Mouse (Mus musculus) MEL (cell line): ENCODE results near the gene Fbxl7. TPM values are rescaled to one million over a fixed set of nuclear protein-coding genes. Genes with fewer than 3 reads are reported as not detected.

Experiments
- DNase-seq: peaks from one replicate; pipeline ENCODE4 v3.0.0; 2011; ENCODE audit warnings: low read depth, low spot score
- H3K27ac ChIP-seq: 2 replicates; pipeline ENCODE4 v1.5.1; 2012; ENCODE audit warnings: low read depth, mild to moderate bottlenecking, control low read depth, low read length, moderate library complexity; ENCODE audit not compliant: control insufficient read depth
- H3K27me3 ChIP-seq, 2 experiments: fragments of 150-350 bp in 1 of 2; sonication (generic) in 1 of 2; 2 replicates each; pipeline ENCODE4 v1.6.1; 2012; ENCODE audit warnings: low read length in 2 of 2, mild to moderate bottlenecking in 2 of 2, improper control_type of control experiment in 1 of 2, moderate library complexity in 1 of 2; ENCODE audit not compliant: insufficient read depth in 2 of 2, control insufficient read depth in 1 of 2
- H3K36me3 ChIP-seq, 2 experiments: 2 replicates each; pipeline ENCODE4 v1.6.1; 2012 to 2014; ENCODE audit warnings: low read length in 2 of 2, improper control_type of control experiment in 1 of 2, inconsistent platforms in 1 of 2, mild to moderate bottlenecking in 1 of 2; ENCODE audit not compliant: insufficient read depth in 2 of 2, control insufficient read depth in 1 of 2
- H3K4me1 ChIP-seq, 2 experiments: fragments of 150-350 bp in 1 of 2; sonication (generic) in 1 of 2; 2 replicates each; pipeline ENCODE4 v1.6.1; 2012; ENCODE audit warnings: low read length in 2 of 2, improper control_type of control experiment in 1 of 2, mild to moderate bottlenecking in 1 of 2; ENCODE audit not compliant: insufficient read depth in 2 of 2, control insufficient read depth in 1 of 2
- H3K4me3 ChIP-seq, 2 experiments: fragments of 150-350 bp in 1 of 2; sonication (generic) in 1 of 2; 2 replicates each; pipeline ENCODE4 v1.5.1; 2012; ENCODE audit warnings: low read depth in 2 of 2, low read length in 2 of 2, mild to moderate bottlenecking in 2 of 2, moderate library complexity in 2 of 2, control low read depth in 1 of 2, improper control_type of control experiment in 1 of 2; ENCODE audit not compliant: control insufficient read depth in 1 of 2, insufficient read depth in 1 of 2
- H3K79me2 ChIP-seq: 2 replicates; pipeline ENCODE4 v1.6.1; 2012; ENCODE audit warnings: mild to moderate bottlenecking, low read length, moderate library complexity; ENCODE audit not compliant: control insufficient read depth, poor library complexity, insufficient read depth
- H3K9ac ChIP-seq: 2 replicates; pipeline ENCODE4 v1.6.1; 2012; ENCODE audit warnings: low read depth, mild to moderate bottlenecking, control low read depth, low read length, moderate library complexity; ENCODE audit not compliant: control insufficient read depth, poor library complexity, severe bottlenecking
- H3K9me3 ChIP-seq: fragments of 150-350 bp; sonication (generic); replicated peaks from 2 replicates; pipeline ENCODE4 v1.6.1; 2012; ENCODE audit warnings: mild to moderate bottlenecking, low read length, improper control_type of control experiment, moderate library complexity; ENCODE audit not compliant: insufficient read depth
- CHD1 ChIP-seq: IDR thresholded peaks from 2 replicates; pipeline ENCODE4 v1.6.1; 2012; ENCODE audit warnings: low read depth, mild to moderate bottlenecking, inconsistent platforms, low read length, improper control_type of control experiment
- CTCF ChIP-seq, 3 experiments: IDR thresholded peaks in 2 of 3; conservative IDR thresholded peaks in 1 of 3; 2 replicates each; pipeline ENCODE4 v1.5.1; 2011 to 2012; ENCODE audit warnings: low read length in 3 of 3, low read depth in 2 of 3, mild to moderate bottlenecking in 2 of 3, improper control_type of control experiment in 1 of 3, inconsistent platforms in 1 of 3, mixed read lengths in 1 of 3, moderate library complexity in 1 of 3; ENCODE audit not compliant: control insufficient read depth in 1 of 3, insufficient read depth in 1 of 3, poor library complexity in 1 of 3, severe bottlenecking in 1 of 3
- E2F4 ChIP-seq: IDR thresholded peaks from 2 replicates; pipeline ENCODE4 v1.6.1; 2011; ENCODE audit warnings: low read depth, low read length, improper control_type of control experiment, borderline replicate concordance
- ELF1 ChIP-seq: IDR thresholded peaks from 2 replicates; pipeline ENCODE4 v1.6.1; 2014; ENCODE audit warnings: low read depth, mild to moderate bottlenecking, inconsistent platforms, low read length, improper control_type of control experiment, moderate library complexity
- EP300 ChIP-seq, 2 experiments: IDR thresholded peaks; 2 replicates each; pipeline ENCODE4 v1.6.1; 2011; ENCODE audit warnings: improper control_type of control experiment in 2 of 2, low read length in 2 of 2, low read depth in 1 of 2, mild to moderate bottlenecking in 1 of 2
- ETS1 ChIP-seq: IDR thresholded peaks from 2 replicates; pipeline ENCODE4 v1.6.1; 2012; ENCODE audit warnings: low read depth, mild to moderate bottlenecking, inconsistent platforms, low read length, improper control_type of control experiment, moderate library complexity
- GABPA ChIP-seq: IDR thresholded peaks from 2 replicates; pipeline ENCODE4 v1.6.1; 2012; ENCODE audit warnings: low read depth, mild to moderate bottlenecking, inconsistent platforms, low read length, improper control_type of control experiment, moderate library complexity
- GATA1 ChIP-seq: IDR thresholded peaks from 2 replicates; pipeline ENCODE4 v1.6.1; 2011; ENCODE audit warnings: low read depth, low read length, improper control_type of control experiment
- MAZ ChIP-seq: IDR thresholded peaks from 2 replicates; pipeline ENCODE4 v1.6.1; 2012; ENCODE audit warnings: low read depth, mild to moderate bottlenecking, inconsistent platforms, low read length, improper control_type of control experiment
- MEF2A ChIP-seq: IDR thresholded peaks from 2 replicates; pipeline ENCODE4 v1.6.1; 2014; ENCODE audit warnings: low read depth, mild to moderate bottlenecking, inconsistent platforms, low read length, improper control_type of control experiment; ENCODE audit not compliant: poor library complexity, insufficient replicate concordance, severe bottlenecking; ENCODE audit errors: extremely low read depth
- MXI1 ChIP-seq: IDR thresholded peaks from 2 replicates; pipeline ENCODE4 v1.6.1; 2011; ENCODE audit warnings: mild to moderate bottlenecking, low read depth, low read length, improper control_type of control experiment
- MYB ChIP-seq: IDR thresholded peaks from 2 replicates; pipeline ENCODE4 v1.6.1; 2011; ENCODE audit warnings: mild to moderate bottlenecking, low read depth, low read length, improper control_type of control experiment
- NRF1 ChIP-seq: IDR thresholded peaks from 2 replicates; pipeline ENCODE4 v1.6.1; 2014; ENCODE audit warnings: low read depth, mild to moderate bottlenecking, inconsistent platforms, low read length, improper control_type of control experiment, moderate library complexity; ENCODE audit not compliant: poor library complexity, insufficient read depth, severe bottlenecking
- POLR2A ChIP-seq, 2 experiments: IDR thresholded peaks; 2 replicates each; pipeline ENCODE4 v1.6.1; 2011 to 2012; ENCODE audit warnings: low read length in 2 of 2, mild to moderate bottlenecking in 2 of 2, control low read depth in 1 of 2, improper control_type of control experiment in 1 of 2, low read depth in 1 of 2, moderate library complexity in 1 of 2; ENCODE audit not compliant: control insufficient read depth in 1 of 2, insufficient read depth in 1 of 2, poor library complexity in 1 of 2
- POLR2AphosphoS2 ChIP-seq: IDR thresholded peaks from 2 replicates; pipeline ENCODE4 v1.6.1; 2011; ENCODE audit warnings: low read length, improper control_type of control experiment
- RAD21 ChIP-seq: IDR thresholded peaks from 2 replicates; pipeline ENCODE4 v1.6.1; 2011; ENCODE audit warnings: mild to moderate bottlenecking, low read depth, low read length, improper control_type of control experiment
- RCOR1 ChIP-seq: IDR thresholded peaks from 2 replicates; pipeline ENCODE4 v1.6.1; 2012; ENCODE audit warnings: low read depth, mild to moderate bottlenecking, inconsistent platforms, low read length, improper control_type of control experiment
- SMC3 ChIP-seq: IDR thresholded peaks from 2 replicates; pipeline ENCODE4 v1.6.1; 2011; ENCODE audit warnings: low read depth, low read length, improper control_type of control experiment
- TBP ChIP-seq: IDR thresholded peaks from 2 replicates; pipeline ENCODE4 v1.8.0; 2011; ENCODE audit warnings: low read depth, low read length, improper control_type of control experiment
- TCF12 ChIP-seq: IDR thresholded peaks from 2 replicates; pipeline ENCODE4 v1.6.1; 2014; ENCODE audit warnings: low read depth, mild to moderate bottlenecking, inconsistent platforms, low read length, improper control_type of control experiment, moderate library complexity
- UBTF ChIP-seq: IDR thresholded peaks from 2 replicates; pipeline ENCODE4 v1.6.1; 2012; ENCODE audit warnings: low read depth, mild to moderate bottlenecking, inconsistent platforms, low read length, improper control_type of control experiment, moderate library complexity, borderline replicate concordance; ENCODE audit not compliant: insufficient read depth
- USF1 ChIP-seq: IDR thresholded peaks from 2 replicates; pipeline ENCODE4 v1.6.1; 2014; ENCODE audit warnings: low read depth, mild to moderate bottlenecking, inconsistent platforms, low read length, improper control_type of control experiment, moderate library complexity
- USF2 ChIP-seq, 2 experiments: IDR thresholded peaks; 2 replicates each; pipeline ENCODE4 v1.6.1; 2011 to 2012; ENCODE audit warnings: improper control_type of control experiment in 2 of 2, low read length in 2 of 2, borderline replicate concordance in 1 of 2, inconsistent platforms in 1 of 2, low read depth in 1 of 2, mild to moderate bottlenecking in 1 of 2; ENCODE audit not compliant: insufficient read depth in 1 of 2
- ZC3H11A ChIP-seq: IDR thresholded peaks from 2 replicates; pipeline ENCODE4 v1.6.1; 2012; ENCODE audit warnings: low read depth, mild to moderate bottlenecking, inconsistent platforms, low read length, improper control_type of control experiment
- ZNF384 ChIP-seq: IDR thresholded peaks from 2 replicates; pipeline ENCODE4 v1.6.1; 2012; ENCODE audit warnings: low read depth, mild to moderate bottlenecking, inconsistent platforms, low read length, improper control_type of control experiment
- polyA plus RNA-seq, 2 experiments: library from polyadenylated mRNA; stranded (reverse) in 1 of 2; unstranded in 1 of 2; fragments of >175 nt in 1 of 2; fragments of >200 nt in 1 of 2; gene quantifications; 2 replicates each; pipeline versions ENCODE4 v1.2.1 to v1.2.4; 2012; ENCODE audit warnings: low replicate concordance in 2 of 2, low read depth in 1 of 2; ENCODE audit not compliant: insufficient read length in 2 of 2, insufficient read depth in 1 of 2, missing spikeins in 1 of 2
- total RNA-seq: library from RNA; depleted of rRNA; stranded (reverse); fragments of 300-350 nt; gene quantifications from 2 replicates; pipeline ENCODE4 v1.2.3, GENCODE M21; 2012

The Fbxl7 gene
- total and polyA plus RNA-seq, 3 experiments, result not detected

DNA sequence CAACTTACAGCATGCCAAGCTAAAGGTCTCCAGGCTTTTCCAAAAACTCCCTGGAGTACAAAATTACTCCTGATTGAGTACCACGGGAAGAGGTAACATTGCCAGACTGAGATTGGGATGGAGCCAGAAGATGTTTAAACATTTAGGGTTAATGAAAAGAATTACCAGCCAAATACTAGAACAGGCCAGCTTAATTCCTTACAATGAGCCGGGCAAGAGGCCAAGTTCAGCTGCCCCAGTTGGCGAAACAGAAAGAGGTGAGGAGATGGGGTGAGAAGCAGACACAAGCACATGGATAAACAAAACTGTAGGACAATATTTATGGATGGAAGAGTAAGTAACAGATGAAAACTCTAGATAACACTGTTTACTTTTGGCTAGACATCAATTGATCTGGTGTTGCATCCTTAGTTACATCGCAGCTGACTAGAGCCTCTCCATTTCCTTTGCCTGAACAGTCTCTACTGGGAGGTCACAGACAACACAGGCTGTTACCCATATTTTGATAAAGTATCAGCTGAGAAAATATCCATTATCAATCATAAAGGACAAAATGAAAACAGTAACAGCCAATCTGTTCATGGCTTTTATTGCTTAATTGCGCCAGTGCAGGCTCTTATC, 222.0 kb downstream of the Fbxl7 start:
- Histone ChIP-seq H3K9me3 (no peaks in the 10 kb centered on the region), H3K4me3 (no peak overlapping the region), H3K4me1 (no peaks in the 10 kb centered on the region), H3K36me3 (no peaks in the 10 kb centered on the region), H3K9ac (no peak overlapping the region), H3K27ac (no peak overlapping the region), H3K27me3 (no peaks in the 10 kb centered on the region), H3K79me2 (no peaks in the 10 kb centered on the region)
- no peak for TF ChIP-seq USF1
- TF ChIP-seq MAZ, result no peak
- no peak for TF ChIP-seq MYB
- no peak for TF ChIP-seq GATA1
- no peak for TF ChIP-seq MXI1
- no peak for TF ChIP-seq USF2 (IDR thresholded peaks at IDR 0.05; ENCODE audit: borderline replicate concordance in 1 of 2, insufficient read depth in 1 of 2, low read depth in 1 of 2, low read length in 2 of 2)
- no peak for TF ChIP-seq MEF2A
- TF ChIP-seq CTCF (IDR thresholded peaks at IDR 0.05 in 2 of 3, conservative IDR thresholded peaks at IDR 0.05 in 1 of 3; ENCODE audit: control insufficient read depth in 1 of 3, insufficient read depth in 1 of 3, low read depth in 2 of 3, low read length in 3 of 3, poor library complexity in 1 of 3, severe bottlenecking in 1 of 3), result no peak
- TF ChIP-seq TBP, result no peak
- TF ChIP-seq RCOR1, result no peak
- no peak for TF ChIP-seq NRF1
- TF ChIP-seq TCF12, result no peak
- no peak for TF ChIP-seq RAD21
- TF ChIP-seq UBTF, result no peak
- TF ChIP-seq ZNF384, result no peak
- TF ChIP-seq ELF1, result no peak
- TF ChIP-seq E2F4, result no peak
- no peak for TF ChIP-seq SMC3
- DNase-seq, result no peak

DNA sequence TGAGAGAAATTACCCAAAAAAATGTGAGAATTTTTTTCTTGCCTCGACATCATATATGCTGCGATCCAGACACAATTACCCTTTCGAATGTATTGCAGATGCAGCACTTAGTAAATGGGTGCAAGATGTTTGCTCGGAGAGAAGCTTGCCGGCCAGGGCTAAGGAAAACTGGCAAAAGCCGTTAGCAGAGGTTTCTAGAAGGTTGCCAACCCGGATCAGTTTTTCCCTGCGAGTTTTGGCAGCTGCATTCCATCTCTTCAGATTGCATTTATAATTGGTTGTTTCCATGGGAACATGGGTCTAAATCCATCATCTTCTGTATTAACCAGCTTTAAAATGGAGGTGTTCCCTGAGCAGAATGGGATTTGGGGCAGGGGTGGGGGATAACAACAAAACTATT, 240.4 kb downstream of the Fbxl7 start:
- no peak for DNase-seq
- H3K9ac ChIP-seq, result no peak overlapping the region
- TF ChIP-seq ETS1 (no peak), MYB (no peak), RCOR1 (no peak), ZC3H11A (no peak), ELF1 (no peak), MAZ (no peak), POLR2AphosphoS2 (no peak), USF1 (no peak), SMC3 (no peak), CHD1 (no peak), EP300 (IDR thresholded peaks at IDR 0.05; ENCODE audit: low read depth in 1 of 2, low read length in 2 of 2) (no peak), ZNF384 (no peak), GABPA (no peak), POLR2A (IDR thresholded peaks at IDR 0.05; ENCODE audit: control insufficient read depth in 1 of 2, insufficient read depth in 1 of 2, low read depth in 1 of 2, low read length in 2 of 2, poor library complexity in 1 of 2) (no peak), TCF12 (no peak)

More for the DNA sequence above, 240.4 kb downstream of the Fbxl7 start:
- Histone ChIP-seq H3K4me3 (no peak overlapping the region), H3K9me3 (no peaks in the 10 kb centered on the region), H3K79me2 (no peaks in the 10 kb centered on the region), H3K36me3 (no peaks in the 10 kb centered on the region), H3K4me1 (no peaks in the 10 kb centered on the region), H3K27ac (no peak overlapping the region), H3K27me3 (no peaks in the 10 kb centered on the region)
